Mouse (Mus musculus) liver, embryonic 13.5 days (tissue): ENCODE results near the gene Acss3. TPM values are rescaled to one million over a fixed set of nuclear protein-coding genes. Genes with fewer than 3 reads are reported as not detected.
A peak's percentile ranks its signal among the peaks of the same experiment; 100 is the strongest.

Experiments
- ATAC-seq: fragments of 200-750 bp; cut with Nextera tagmentation; 2 replicates; pipeline ENCODE4 v1.8.0; 2017; ENCODE audit warnings: low read depth, mild to moderate bottlenecking, moderate number of reproducible peaks, moderate library complexity
- DNase-seq: peaks from one replicate; pipeline ENCODE4 v3.0.0; 2022
- H3K27ac ChIP-seq: fragments of 300-500 bp; sonication (generic); 2 replicates; pipeline ENCODE4 v1.5.1; 2015; ENCODE audit warnings: moderate library complexity, mild to moderate bottlenecking, inconsistent platforms
- H3K27me3 ChIP-seq: fragments of 300-500 bp; sonication (generic); 2 replicates; pipeline ENCODE4 v1.6.1; 2015; ENCODE audit warnings: mild to moderate bottlenecking, inconsistent platforms
- H3K36me3 ChIP-seq: fragments of 300-500 bp; sonication (generic); 2 replicates; pipeline ENCODE4 v1.6.1; 2015; ENCODE audit warnings: mild to moderate bottlenecking, inconsistent platforms
- H3K4me1 ChIP-seq: fragments of 300-500 bp; sonication (generic); replicated peaks from 2 replicates; pipeline ENCODE4 v1.6.1; 2015; ENCODE audit warnings: inconsistent platforms
- H3K4me2 ChIP-seq: fragments of 300-500 bp; sonication (generic); 2 replicates; pipeline ENCODE4 v1.6.1; 2015; ENCODE audit warnings: inconsistent platforms, mild to moderate bottlenecking, moderate library complexity
- H3K4me3 ChIP-seq: fragments of 300-500 bp; sonication (generic); replicated peaks from 2 replicates; pipeline ENCODE4 v1.5.1; 2015; ENCODE audit warnings: mild to moderate bottlenecking, inconsistent platforms
- H3K9ac ChIP-seq: fragments of 300-500 bp; sonication (generic); 2 replicates; pipeline ENCODE4 v1.6.1; 2015; ENCODE audit warnings: mild to moderate bottlenecking, inconsistent platforms
- H3K9me3 ChIP-seq: fragments of 300-500 bp; sonication (generic); replicated peaks from 2 replicates; pipeline ENCODE4 v1.6.1; 2016; ENCODE audit warnings: inconsistent platforms
- WGBS: fragments of 180-500 bp; shearing (Covaris S2); methylation state at CpG from one replicate; pipeline ENCODE4 v1.1.7; 2015; ENCODE audit not compliant: insufficient replicate concordance; 5-methylcytosine and 5-hydroxymethylcytosine counted together
- polyA plus RNA-seq: library from polyadenylated mRNA; unstranded; fragments of >200 nt; fragmentation: Nextera tagmentation; extraction: Ambion mirVana; gene quantifications from 2 replicates; pipeline ENCODE4 v1.2.1, GENCODE M21; 2015

Gene Acss3
- polyA plus RNA-seq: 0.16 and 0.29 TPM in 2 replicates

- 4% methylated on average over 17 of the region's 17 CpGs for WGBS
- ATAC-seq (peak; percentile 73), DNase-seq (peak; percentile 2)
- Histone ChIP-seq H3K27me3 (no peaks in the 10 kb centered on the region), H3K36me3 (no peaks in the 10 kb centered on the region), H3K9ac (no peak within 1 kb of the TSS; the same call in 1 of the 2 replicates), H3K4me1 (no peaks in the 10 kb centered on the region), H3K9me3 (no peaks in the 10 kb centered on the region), H3K27ac (no peak within 1 kb of the TSS), H3K4me3 (peak within 1 kb of the TSS; percentile 42), H3K4me2 (peak within 1 kb of the TSS; percentile 53)
These were observed at the start of gene Acss3 for GRCm38 (mm10) chr10:107123529-107124335. Acss3 (minus strand) TSS chr10:107123668.

- no peaks in the 10 kb centered on the region for H3K27me3 ChIP-seq
- no peaks in the 10 kb centered on the region for H3K4me1 ChIP-seq
- no peak overlapping the region for H3K9ac ChIP-seq
- no peak for DNase-seq
- no peak overlapping the region for H3K4me3 ChIP-seq
- no peaks in the 10 kb centered on the region for H3K9me3 ChIP-seq
- no peak overlapping the region for H3K27ac ChIP-seq
- no peak overlapping the region for H3K4me2 ChIP-seq
- 50% methylated on average over 3 of the region's 3 CpGs for WGBS
- no peaks in the 10 kb centered on the region for H3K36me3 ChIP-seq
- no peak for ATAC-seq
These were observed 48.7 kb upstream of the Acss3 start for GRCm38 (mm10) chr10:107172003-107172689.

GRCm38 (mm10) chr10:107166486-107166885 is 43.0 kb upstream of the Acss3 start:
- no peak overlapping the region for H3K4me3 ChIP-seq
- ATAC-seq (no peak), DNase-seq (no peak)
- no peak overlapping the region for H3K27ac ChIP-seq
- 61% methylated on average over 3 of the region's 3 CpGs for WGBS
- no peaks in the 10 kb centered on the region for H3K36me3 ChIP-seq
- no peak overlapping the region for H3K9ac ChIP-seq
- H3K9me3 ChIP-seq: no peaks in the 10 kb centered on the region
- no peak overlapping the region for H3K4me2 ChIP-seq
- no peaks in the 10 kb centered on the region for H3K4me1 ChIP-seq
- no peaks in the 10 kb centered on the region for H3K27me3 ChIP-seq

GRCm38 (mm10) chr10:107148759-107149158 is 25.3 kb upstream of the Acss3 start:
- ATAC-seq: no peak
- Histone ChIP-seq H3K4me2 (no peak overlapping the region), H3K9ac (no peak overlapping the region), H3K4me1 (no peaks in the 10 kb centered on the region), H3K27ac (no peak overlapping the region), H3K9me3 (no peaks in the 10 kb centered on the region), H3K27me3 (no peaks in the 10 kb centered on the region), H3K36me3 (no peaks in the 10 kb centered on the region), H3K4me3 (no peak overlapping the region)
- no peak for DNase-seq
- 76% methylated on average over 1 of the region's 1 CpGs for WGBS

GRCm38 (mm10) chr10:107144016-107144415 is 20.5 kb upstream of the Acss3 start:
- no peaks in the 10 kb centered on the region for H3K9me3 ChIP-seq
- H3K4me1 ChIP-seq: no peaks in the 10 kb centered on the region
- H3K9ac ChIP-seq: no peak overlapping the region
- ATAC-seq (no peak), DNase-seq (no peak)
- 59% methylated on average over 1 of the region's 1 CpGs for WGBS
- H3K27ac ChIP-seq: no peak overlapping the region
- H3K36me3 ChIP-seq: no peaks in the 10 kb centered on the region
- H3K27me3 ChIP-seq: no peaks in the 10 kb centered on the region
- H3K4me2 ChIP-seq: no peak overlapping the region
- H3K4me3 ChIP-seq: no peak overlapping the region

- no peak overlapping the region for H3K4me2 ChIP-seq
- no peak for ATAC-seq
These were observed 19.4 kb upstream of the Acss3 start for GRCm38 (mm10) chr10:107142910-107143309.

GRCm38 (mm10) chr10:107122744-107123528 is 532 bp downstream of the Acss3 start:
- ATAC-seq (peak; percentile 12; the same call in 1 of the 2 replicates), DNase-seq (no peak)
- no peaks in the 10 kb centered on the region for H3K36me3 ChIP-seq
- H3K27me3 ChIP-seq: no peaks in the 10 kb centered on the region
- H3K4me3 ChIP-seq: peak overlapping the region; percentile 42
- WGBS: 18% methylated on average over 9 of the region's 9 CpGs
- no peaks in the 10 kb centered on the region for H3K9me3 ChIP-seq
- no peaks in the 10 kb centered on the region for H3K4me1 ChIP-seq
- no peak overlapping the region for H3K9ac ChIP-seq
- H3K4me2 ChIP-seq: peak overlapping the region; percentile 53
- H3K27ac ChIP-seq: no peak overlapping the region

More at GRCm38 (mm10) chr10:107142910-107143309, 19.4 kb upstream of the Acss3 start:
- 65% methylated on average over 1 of the region's 1 CpGs for WGBS
- Histone ChIP-seq H3K4me3 (no peak overlapping the region), H3K36me3 (no peaks in the 10 kb centered on the region), H3K4me1 (no peaks in the 10 kb centered on the region), H3K27ac (no peak overlapping the region), H3K9ac (no peak overlapping the region), H3K27me3 (no peaks in the 10 kb centered on the region), H3K9me3 (no peaks in the 10 kb centered on the region)
- no peak for DNase-seq

GRCm38 (mm10) chr10:107121301-107121700 is 2.2 kb downstream of the Acss3 start:
- DNase-seq (no peak), ATAC-seq (no peak)
- H3K4me2 ChIP-seq: no peak overlapping the region
- no peaks in the 10 kb centered on the region for H3K27me3 ChIP-seq
- 92% methylated on average over 9 of the region's 9 CpGs for WGBS
- H3K9ac ChIP-seq: no peak overlapping the region
- no peak overlapping the region for H3K27ac ChIP-seq
- H3K9me3 ChIP-seq: no peaks in the 10 kb centered on the region
- no peak overlapping the region for H3K4me3 ChIP-seq
- no peaks in the 10 kb centered on the region for H3K36me3 ChIP-seq
- no peaks in the 10 kb centered on the region for H3K4me1 ChIP-seq

GRCm38 (mm10) chr10:107119135-107119534 is 4.3 kb downstream of the Acss3 start:
- DNase-seq (no peak), ATAC-seq (no peak)
- Histone ChIP-seq H3K9ac (no peak overlapping the region), H3K4me1 (no peaks in the 10 kb centered on the region), H3K4me3 (no peak overlapping the region), H3K27me3 (no peaks in the 10 kb centered on the region), H3K9me3 (no peaks in the 10 kb centered on the region), H3K4me2 (no peak overlapping the region), H3K27ac (no peak overlapping the region), H3K36me3 (no peaks in the 10 kb centered on the region)
- 67% methylated on average over 2 of the region's 2 CpGs for WGBS

GRCm38 (mm10) chr10:107116709-107117267 is 6.7 kb downstream of the Acss3 start:
- Histone ChIP-seq H3K4me2 (no peak overlapping the region), H3K9ac (no peak overlapping the region), H3K27me3 (no peaks in the 10 kb centered on the region), H3K4me3 (no peak overlapping the region), H3K9me3 (no peaks in the 10 kb centered on the region), H3K4me1 (no peaks in the 10 kb centered on the region), H3K36me3 (no peaks in the 10 kb centered on the region), H3K27ac (no peak overlapping the region)
- no peak for DNase-seq
- ATAC-seq: no peak
- WGBS: 61% methylated on average over 4 of the region's 4 CpGs
